Mouse (Mus musculus) liver, embryonic 14.5 days (tissue): Measurements from ENCODE around the gene Gtf2a2. TPM values are rescaled to one million over a fixed set of nuclear protein-coding genes. Genes with fewer than 3 reads are reported as not detected.

Experiments
- ATAC-seq: fragments of 200-750 bp; cut with Nextera tagmentation; 2 replicates; pipeline ENCODE4 v1.8.0; 2017; ENCODE audit warnings: moderate number of reproducible peaks, mild to moderate bottlenecking, moderate library complexity; ENCODE audit not compliant: insufficient read depth
- DNase-seq, 3 experiments: peaks; one replicate each; pipeline ENCODE4 v3.0.0-alpha.2; 2012 to 2013; ENCODE audit warnings: low read depth in 3 of 3, low spot score in 3 of 3
- H3K27ac ChIP-seq: fragments of 300-500 bp; sonication (generic); 2 replicates; pipeline ENCODE4 v1.5.1; 2014; ENCODE audit warnings: moderate library complexity, mild to moderate bottlenecking, control low read depth, inconsistent platforms
- H3K27me3 ChIP-seq: fragments of 300-500 bp; sonication (generic); 2 replicates; pipeline ENCODE4 v1.6.1; 2014; ENCODE audit warnings: mild to moderate bottlenecking, low read length, moderate library complexity; ENCODE audit not compliant: control insufficient read depth, insufficient read depth
- H3K36me3 ChIP-seq: fragments of 300-500 bp; sonication (generic); replicated peaks from 2 replicates; pipeline ENCODE4 v1.6.1; 2014; ENCODE audit warnings: low read depth; ENCODE audit not compliant: control insufficient read depth, insufficient read depth
- H3K4me1 ChIP-seq, 2 experiments: fragments of 200-500 bp in 1 of 2; fragments of 300-500 bp in 1 of 2; sonication (generic) in 1 of 2; replicated peaks; 2 replicates each; pipeline ENCODE4 v1.6.1; 2012 to 2014; ENCODE audit warnings: antibody characterized with exemption in 1 of 2, inconsistent platforms in 1 of 2, low read length in 1 of 2; ENCODE audit not compliant: control insufficient read depth in 2 of 2, insufficient read depth in 2 of 2
- H3K4me2 ChIP-seq: fragments of 300-500 bp; sonication (generic); 2 replicates; pipeline ENCODE4 v1.6.1; 2014; ENCODE audit warnings: low read depth, mild to moderate bottlenecking, control low read depth, moderate library complexity
- H3K4me3 ChIP-seq, 2 experiments: fragments of 200-500 bp in 1 of 2; fragments of 300-500 bp in 1 of 2; sonication (generic) in 1 of 2; 2 replicates each; pipeline ENCODE4 v1.5.1; 2012 to 2014; ENCODE audit warnings: low read depth in 2 of 2, low read length in 2 of 2, mild to moderate bottlenecking in 2 of 2, control low read depth in 1 of 2, inconsistent platforms in 1 of 2, moderate library complexity in 1 of 2; ENCODE audit not compliant: insufficient read depth in 1 of 2
- H3K9ac ChIP-seq: fragments of 300-500 bp; sonication (generic); replicated peaks from 2 replicates; pipeline ENCODE4 v1.6.1; 2014; ENCODE audit warnings: mild to moderate bottlenecking, control low read depth, moderate library complexity
- H3K9me3 ChIP-seq: fragments of 300-500 bp; sonication (generic); 2 replicates; pipeline ENCODE4 v1.6.1; 2016; ENCODE audit warnings: low read length, mixed read lengths; ENCODE audit not compliant: control insufficient read depth
- CTCF ChIP-seq: IDR thresholded peaks from 2 replicates; pipeline ENCODE4 v1.5.1; 2016; ENCODE audit warnings: antibody characterized with exemption, low read depth, control low read depth
- EP300 ChIP-seq: IDR thresholded peaks from 2 replicates; pipeline ENCODE4 v1.6.1; 2016; ENCODE audit warnings: antibody characterized with exemption, low read depth
- WGBS: fragments of 180-500 bp; shearing (Covaris S2); extraction: QIAGEN DNeasy Blood & Tissue Kit; methylation state at CpG from one replicate; pipeline ENCODE4 v1.1.7; 2014; ENCODE audit not compliant: insufficient replicate concordance; 5-methylcytosine and 5-hydroxymethylcytosine counted together
- polyA plus RNA-seq, 2 experiments: library from polyadenylated mRNA; depleted of rRNA in 1 of 2; stranded (reverse) in 1 of 2; unstranded in 1 of 2; fragments of >200 nt; fragmentation: Nextera tagmentation in 1 of 2; extraction: Ambion mirVana in 1 of 2; gene quantifications; 2 replicates each; pipeline versions ENCODE4 v1.2.1 to v1.2.3; 2012 to 2014

The Gtf2a2 gene
- polyA plus RNA-seq, 2 experiments, result 55.2 to 150 TPM

DNA sequence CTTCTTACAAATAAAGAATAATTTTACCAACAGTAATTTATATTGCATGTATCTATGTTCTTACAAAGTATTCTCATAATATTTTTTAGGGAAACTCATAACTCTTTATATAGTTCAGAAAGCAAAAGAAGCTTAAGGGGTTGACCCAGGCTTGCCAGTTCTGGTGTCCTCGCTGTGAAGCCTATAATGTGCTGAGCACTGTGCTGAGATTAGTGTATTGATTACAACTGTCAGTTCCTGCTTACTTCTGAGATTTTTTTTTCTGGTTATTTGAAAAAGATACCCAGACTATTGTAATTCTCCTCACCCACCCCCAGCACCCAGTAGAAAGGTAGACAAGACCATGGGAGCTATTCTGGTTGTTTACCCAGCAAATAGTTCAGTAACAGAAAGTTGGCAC lies 18.9 kb upstream of the Gtf2a2 start:
- Histone ChIP-seq H3K9me3 (no peaks in the 10 kb centered on the region), H3K4me1 (peaks cover 21 to 32% of the 10 kb centered on the region in 2 experiments), H3K36me3 (peaks cover 16% of the 10 kb centered on the region), H3K9ac (no peak overlapping the region), H3K4me2 (no peak overlapping the region), H3K27me3 (no peaks in the 10 kb centered on the region), H3K27ac (no peak overlapping the region), H3K4me3 (no peak overlapping the region)
- ATAC-seq (no peak), DNase-seq (no peak)
- TF ChIP-seq EP300 (no peak), CTCF (no peak)
- WGBS, result 31% methylated on average over 1 of the region's 1 CpGs

DNA sequence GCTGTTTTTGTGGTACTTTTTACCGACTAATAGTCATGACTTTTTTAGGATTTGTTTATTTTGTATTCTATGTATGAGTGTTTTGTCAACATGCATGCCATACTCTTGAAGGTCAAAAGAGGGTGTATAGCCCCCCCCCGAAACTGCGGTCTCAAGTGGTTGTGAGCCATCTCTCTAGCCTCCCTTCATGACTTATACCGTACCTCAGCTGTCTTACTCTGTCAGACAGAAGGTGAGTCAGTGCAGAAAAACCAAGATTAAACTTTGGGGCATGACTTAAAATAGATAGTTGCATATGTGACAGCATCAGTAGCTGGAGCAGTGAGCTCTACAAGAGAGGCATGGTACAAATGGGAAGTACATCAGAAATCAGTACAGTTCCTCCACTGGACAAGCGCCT lies 17.8 kb upstream of the Gtf2a2 start:
- TF ChIP-seq CTCF (no peak), EP300 (no peak)
- Histone ChIP-seq H3K9ac (no peak overlapping the region), H3K36me3 (peaks cover 24% of the 10 kb centered on the region), H3K4me2 (no peak overlapping the region), H3K27me3 (no peaks in the 10 kb centered on the region), H3K9me3 (no peaks in the 10 kb centered on the region), H3K4me3 (no peak overlapping the region), H3K4me1 (peaks cover 19 to 28% of the 10 kb centered on the region in 2 experiments), H3K27ac (no peak overlapping the region)
- WGBS, result 75% methylated on average over 5 of the region's 5 CpGs
- ATAC-seq (no peak), DNase-seq (no peak)

DNA sequence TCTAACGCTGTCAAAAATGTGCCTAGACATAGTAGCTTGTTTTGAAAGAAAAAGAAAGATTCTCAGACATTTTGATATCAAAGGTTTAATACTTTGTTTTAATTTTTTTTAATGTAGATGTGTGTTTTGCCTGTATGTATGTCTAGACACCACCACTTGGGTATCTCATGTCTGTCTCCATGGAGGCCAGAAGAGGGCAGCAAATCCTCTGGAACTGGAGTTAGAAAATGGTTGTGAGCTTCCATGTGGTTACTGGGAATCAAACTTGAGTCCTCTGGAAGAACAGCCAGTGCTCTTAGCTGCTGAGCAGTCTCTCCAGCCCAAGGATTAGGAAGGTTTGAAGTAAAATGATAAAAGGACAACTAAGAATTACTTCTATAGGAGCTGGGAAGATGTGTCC lies 13.0 kb upstream of the Gtf2a2 start:
- ATAC-seq (no peak), DNase-seq (no peak)
- Histone ChIP-seq H3K9me3 (no peaks in the 10 kb centered on the region), H3K36me3 (peaks cover 56% of the 10 kb centered on the region), H3K4me3 (no peak overlapping the region), H3K27ac (no peak overlapping the region), H3K4me2 (no peak overlapping the region), H3K27me3 (no peaks in the 10 kb centered on the region), H3K9ac (no peak overlapping the region), H3K4me1 (no peaks in the 10 kb centered on the region; a peak in 1 of 4 replicates)
- WGBS, result 78% methylated on average over 1 of the region's 1 CpGs
- no peak for TF ChIP-seq EP300
- TF ChIP-seq CTCF, result peak; percentile 43

DNA sequence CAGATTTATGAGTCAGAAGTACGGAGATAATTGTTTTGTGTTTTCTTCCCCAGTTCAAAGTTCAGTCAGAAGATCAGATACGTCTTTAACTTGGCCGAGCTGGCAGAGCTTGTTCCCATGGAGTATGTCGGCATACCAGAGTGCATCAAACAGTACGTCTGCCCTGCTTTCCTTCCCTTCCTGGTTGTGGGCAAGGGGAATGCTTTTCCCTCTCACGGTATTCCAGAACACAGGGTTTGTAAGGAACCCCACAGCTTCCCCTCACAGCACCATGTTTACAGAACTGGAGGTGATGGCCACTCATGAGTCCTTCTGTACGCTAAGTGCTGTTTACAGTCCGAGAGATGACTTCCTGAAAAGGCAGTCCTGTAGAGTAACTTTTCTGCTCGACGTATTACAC lies 8.8 kb upstream of the Gtf2a2 start:
- no peaks in the 10 kb centered on the region for H3K27me3 ChIP-seq
- H3K36me3 ChIP-seq, result peaks cover 55% of the 10 kb centered on the region
- H3K4me2 ChIP-seq, result no peak overlapping the region
- no peaks in the 10 kb centered on the region for H3K4me1 ChIP-seq
- no peak for DNase-seq
- no peak overlapping the region for H3K4me3 ChIP-seq
- no peak for ATAC-seq
- TF ChIP-seq CTCF (no peak), EP300 (no peak)
- no peak overlapping the region for H3K27ac ChIP-seq
- no peaks in the 10 kb centered on the region for H3K9me3 ChIP-seq
- 80% methylated on average over 10 of the region's 10 CpGs for WGBS
- no peak overlapping the region for H3K9ac ChIP-seq

DNA sequence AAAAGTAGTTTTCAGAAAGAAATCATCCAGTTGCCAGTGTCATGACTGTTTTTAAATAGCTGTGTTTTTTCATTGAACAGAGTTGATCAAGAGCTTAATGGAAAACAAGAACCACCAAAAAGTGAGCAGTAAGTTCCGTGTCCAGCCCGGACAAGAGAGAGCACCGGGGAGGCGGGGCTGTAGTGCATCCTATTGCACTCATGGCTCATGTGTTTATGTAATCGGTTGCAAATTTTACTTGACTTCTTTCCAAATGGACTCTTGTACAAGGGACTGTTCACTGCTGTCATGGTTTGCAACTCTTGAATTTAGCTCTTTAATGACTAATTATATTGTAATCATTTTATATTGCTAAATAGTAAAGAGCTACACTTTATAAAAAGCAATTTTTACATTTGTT lies 5.4 kb upstream of the Gtf2a2 start:
- Histone ChIP-seq H3K27ac (no peak overlapping the region), H3K36me3 (peaks cover 39% of the 10 kb centered on the region), H3K9me3 (no peaks in the 10 kb centered on the region), H3K4me2 (no peak overlapping the region), H3K4me1 (peaks cover 4 to 12% of the 10 kb centered on the region in 2 experiments; a peak in 3 of 4 replicates), H3K4me3 (no peak overlapping the region), H3K9ac (no peak overlapping the region), H3K27me3 (no peaks in the 10 kb centered on the region)
- 84% methylated on average over 5 of the region's 5 CpGs for WGBS
- no peak for ATAC-seq
- no peak for DNase-seq
- TF ChIP-seq EP300, result no peak
- no peak for TF ChIP-seq CTCF
